Mouse (Mus musculus): ENCODE measurements around the gene Por.

DNA sequence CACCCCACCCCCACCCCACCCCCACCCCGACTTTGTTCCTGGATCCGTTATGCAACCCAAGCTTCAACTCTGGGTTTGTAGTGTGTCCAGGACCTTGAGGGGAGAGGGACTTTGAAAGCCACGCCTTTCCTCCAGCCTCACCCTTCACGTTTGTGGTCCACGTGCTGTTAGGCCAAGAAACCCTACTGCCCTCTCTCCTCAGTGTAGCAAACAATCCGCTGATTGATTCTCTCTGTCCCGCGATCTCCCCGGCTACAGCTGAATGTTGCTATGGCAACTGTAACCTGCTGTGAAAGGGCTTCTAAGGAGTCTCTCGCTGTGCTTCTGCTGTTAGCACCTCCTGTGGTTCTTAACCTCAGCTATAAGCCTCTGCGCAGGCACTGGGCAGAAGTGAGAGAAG is 5.0 kb downstream of the Por start:
- TF ChIP-seq TAL1 (conservative IDR thresholded peaks at IDR 0.05; ENCODE audit: low read depth, low read length) (no peak), CTCF (IDR thresholded peaks at IDR 0.05; ENCODE audit: low read depth, low read length) (no peak), GATA1 (IDR thresholded peaks at IDR 0.05; ENCODE audit: borderline replicate concordance, low read length) (no peak), POLR2AphosphoS5 (IDR thresholded peaks at IDR 0.05; ENCODE audit: insufficient replicate concordance, low read depth, low read length) (no peak), GATA2 (IDR thresholded peaks at IDR 0.05; ENCODE audit: borderline replicate concordance, low read depth, low read length) (no peak)

Measured in G1E (cell line).